Mouse (Mus musculus): Measurements from ENCODE around the gene Hdc.

The Hdc gene

DNA sequence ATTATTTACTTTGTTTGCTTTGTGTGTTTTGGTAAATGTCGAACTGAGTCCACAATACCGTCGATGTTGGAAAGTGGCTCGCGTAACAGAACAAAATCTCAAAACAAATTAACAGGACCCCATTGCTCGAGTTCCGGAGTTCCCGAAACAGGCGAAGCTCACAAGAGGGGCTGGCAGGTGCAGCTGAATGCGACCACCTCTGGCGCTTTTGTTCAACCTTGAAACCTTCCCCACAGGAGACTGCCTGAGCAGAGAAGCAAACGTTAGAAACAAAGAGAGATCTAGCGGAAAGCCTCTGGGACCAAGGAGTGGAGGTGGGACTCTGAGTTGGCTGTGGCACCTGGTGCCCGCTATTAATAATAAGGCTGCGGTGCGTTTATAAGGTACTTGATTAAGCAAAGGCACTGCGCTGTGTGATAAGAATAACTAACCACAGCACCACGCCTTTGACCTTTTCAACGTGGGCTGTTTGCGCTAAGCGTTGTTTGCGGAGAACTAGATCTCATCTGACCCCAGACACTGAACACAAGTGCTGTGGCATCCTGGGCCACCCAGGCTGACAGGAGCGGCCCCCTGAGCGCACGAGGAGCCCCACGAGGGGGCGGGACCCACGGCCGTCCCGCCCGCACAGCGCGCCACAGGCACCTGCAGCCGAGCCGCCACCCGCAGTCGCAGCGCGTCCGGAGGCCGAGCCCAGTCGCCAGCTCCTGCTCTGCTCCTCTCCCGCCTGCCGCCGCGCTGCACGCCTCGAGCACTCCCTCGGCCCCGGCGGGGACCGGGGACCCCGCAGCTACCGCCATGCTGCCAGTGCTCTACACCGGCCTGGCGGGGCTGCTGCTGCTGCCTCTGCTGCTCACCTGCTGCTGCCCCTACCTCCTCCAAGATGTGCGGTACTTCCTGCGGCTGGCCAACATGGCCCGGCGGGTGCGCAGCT, 66.5 kb downstream of the Hdc start, which contains the start of gene Slc27a2:
TSS of gene Slc27a2 (plus strand) at position 51 of the 934 bp plus-strand sequence.
- DNase-seq (ENCODE audit: low read depth), result peak; percentile 21

DNA sequence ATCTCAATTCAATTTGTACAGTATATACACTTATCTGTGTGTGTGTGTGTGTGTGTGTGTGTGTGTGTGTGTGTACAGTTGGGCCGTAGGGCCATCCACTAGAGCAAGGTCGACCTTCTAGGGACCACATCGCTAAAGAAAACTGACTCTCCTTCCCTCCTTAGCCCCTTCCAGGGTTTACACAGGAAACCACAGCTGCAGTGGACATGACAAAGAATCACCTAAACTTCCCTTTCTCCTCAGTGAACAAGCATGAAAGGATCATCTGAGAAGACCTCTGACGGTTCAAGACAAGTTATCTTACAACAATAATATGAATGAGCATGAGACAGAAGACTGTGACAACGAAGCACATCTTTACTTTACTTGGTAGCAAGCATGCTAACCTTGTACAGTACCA, 67.2 kb downstream of the Hdc start:
- no peak for DNase-seq (ENCODE audit: low read depth)

DNA sequence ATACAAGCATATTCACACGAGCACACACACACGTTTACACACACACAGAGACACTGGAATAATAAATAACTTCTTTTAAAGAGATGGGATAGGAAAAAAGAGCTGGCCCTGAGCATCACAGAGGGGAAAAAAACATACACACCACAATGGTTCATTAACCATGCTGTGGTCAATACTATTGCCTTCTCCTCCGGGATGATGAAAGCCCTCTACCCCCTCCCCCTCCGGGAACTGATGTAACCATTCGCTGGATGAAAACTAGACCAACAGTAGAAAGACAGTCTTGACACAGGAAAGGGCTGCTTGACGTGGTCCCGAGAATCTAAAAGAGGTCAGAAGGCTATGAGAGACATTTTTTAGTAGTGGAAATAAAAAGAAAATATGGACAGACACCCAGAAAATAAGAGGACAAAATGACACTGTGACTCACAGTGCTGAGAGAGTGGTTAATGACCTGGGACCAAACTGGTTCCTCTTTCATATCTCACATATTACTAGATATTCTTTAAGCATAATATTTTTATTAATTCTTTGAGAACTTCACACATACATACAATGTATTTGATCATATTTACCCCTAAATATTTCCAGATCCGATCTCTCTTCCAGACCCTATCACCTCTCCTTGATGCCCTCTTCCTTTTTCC, 67.7 kb downstream of the Hdc start:
- no peak for DNase-seq (ENCODE audit: low read depth)

DNA sequence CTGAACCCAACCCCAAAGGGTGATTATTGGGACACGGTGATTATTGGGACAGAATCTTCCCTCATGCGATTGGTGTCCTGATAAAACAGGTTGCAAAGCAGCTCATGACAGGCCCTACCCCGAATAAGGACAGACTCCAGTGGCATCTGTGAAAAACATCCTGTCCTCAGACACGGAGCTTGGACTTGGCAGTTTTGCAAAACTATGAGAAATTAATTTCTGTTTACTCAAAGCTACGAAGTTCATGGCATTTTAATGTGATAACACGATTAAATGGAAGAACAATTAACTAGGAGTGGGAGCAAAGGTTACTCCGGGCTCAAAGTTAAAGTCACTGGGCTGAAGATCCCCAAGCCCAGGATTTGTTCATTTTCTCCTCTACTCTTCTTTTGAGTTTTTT, 69.4 kb downstream of the Hdc start:
- DNase-seq (ENCODE audit: low read depth), result no peak

DNA sequence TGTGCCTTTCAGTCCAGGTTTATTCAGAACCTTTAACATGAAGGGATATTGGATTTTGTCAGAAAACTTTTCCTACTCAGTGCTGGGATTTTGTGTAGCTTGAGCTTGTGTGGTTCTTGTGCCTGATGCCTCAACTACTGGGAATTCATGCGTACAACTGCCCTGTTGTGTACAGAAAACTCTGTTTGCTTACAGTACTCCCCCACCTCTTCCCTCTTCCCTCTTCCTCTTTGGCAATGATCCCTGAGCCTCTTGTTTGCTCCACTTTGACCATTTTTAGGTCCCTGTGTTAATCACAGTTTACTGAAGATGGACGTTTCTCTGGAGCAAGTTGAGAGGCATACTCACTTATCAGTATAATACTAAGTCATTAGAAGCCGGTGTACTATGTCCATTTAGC, 72.7 kb downstream of the Hdc start:
- DNase-seq (ENCODE audit: low read depth), result no peak

DNA sequence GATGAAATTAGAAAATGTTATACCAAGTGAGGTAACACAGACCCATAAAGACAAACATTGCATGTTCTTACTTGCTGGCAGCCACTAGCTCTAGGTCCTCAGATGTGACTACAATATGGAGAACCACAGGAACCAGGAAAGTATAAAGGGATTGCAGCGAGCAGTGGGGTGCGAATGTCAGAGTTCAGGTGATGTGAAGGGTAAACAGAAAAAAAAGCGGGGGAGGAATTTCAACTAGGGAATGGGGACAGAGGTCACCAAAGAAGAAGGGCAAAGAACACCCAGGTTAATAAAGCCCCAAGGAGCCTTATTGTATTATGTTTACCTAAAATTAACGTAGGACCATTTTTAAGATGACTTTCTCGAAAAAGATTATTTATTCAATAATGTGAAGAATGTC, 73.8 kb downstream of the Hdc start:
- no peak for DNase-seq (ENCODE audit: low read depth)

Data from naive thymus-derived CD4-positive, alpha-beta T cell, adult 2 months (primary cell).